Mouse (Mus musculus) heart, embryonic 14.5 days (tissue): ENCODE measurements around the gene Stpg4. TPM values are rescaled to one million over a fixed set of nuclear protein-coding genes. Genes with fewer than 3 reads are reported as not detected.

Experiments
- ATAC-seq: fragments of 200-750 bp; cut with Nextera tagmentation; 2 replicates; pipeline ENCODE4 v1.8.0; 2017; ENCODE audit warnings: low read depth, moderate TSS enrichment; ENCODE audit not compliant: insufficient number of reproducible peaks, insufficient read depth, low FRiP score
- H3K27ac ChIP-seq, 2 experiments: fragments of 200-500 bp in 1 of 2; fragments of 300-500 bp in 1 of 2; sonication (generic) in 1 of 2; replicated peaks in 1 of 2; 2 replicates each; pipeline ENCODE4 v1.5.1; 2012 to 2014; ENCODE audit warnings: low read depth in 2 of 2, low read length in 2 of 2, control low read depth in 1 of 2, mild to moderate bottlenecking in 1 of 2, mixed read lengths in 1 of 2; ENCODE audit not compliant: control insufficient read depth in 1 of 2, insufficient read depth in 1 of 2
- H3K27me3 ChIP-seq: fragments of 300-500 bp; sonication (generic); 2 replicates; pipeline ENCODE4 v1.6.1; 2014; ENCODE audit warnings: mild to moderate bottlenecking, low read length, control low read depth; ENCODE audit not compliant: control insufficient read depth, insufficient read depth
- H3K36me3 ChIP-seq: fragments of 300-500 bp; sonication (generic); 2 replicates; pipeline ENCODE4 v1.6.1; 2014; ENCODE audit warnings: mild to moderate bottlenecking, control low read depth, low read length, mixed read lengths; ENCODE audit not compliant: control insufficient read depth, insufficient read depth
- H3K4me1 ChIP-seq, 2 experiments: fragments of 200-500 bp in 1 of 2; fragments of 300-500 bp in 1 of 2; sonication (generic) in 1 of 2; 2 replicates each; pipeline ENCODE4 v1.6.1; 2012 to 2014; ENCODE audit warnings: low read length in 2 of 2, control low read depth in 1 of 2, mixed read lengths in 1 of 2; ENCODE audit not compliant: control insufficient read depth in 2 of 2, insufficient read depth in 2 of 2
- H3K4me2 ChIP-seq: fragments of 300-500 bp; sonication (generic); 2 replicates; pipeline ENCODE4 v1.6.1; 2014; ENCODE audit warnings: mild to moderate bottlenecking, low read length
- H3K4me3 ChIP-seq, 2 experiments: fragments of 200-500 bp in 1 of 2; fragments of 300-500 bp in 1 of 2; sonication (generic) in 1 of 2; 2 replicates each; pipeline ENCODE4 v1.5.1; 2012 to 2014; ENCODE audit warnings: low read length in 2 of 2, mild to moderate bottlenecking in 2 of 2, control low read depth in 1 of 2, low read depth in 1 of 2, moderate library complexity in 1 of 2; ENCODE audit not compliant: control insufficient read depth in 1 of 2, insufficient read depth in 1 of 2
- H3K9ac ChIP-seq: fragments of 300-500 bp; sonication (generic); 2 replicates; pipeline ENCODE4 v1.6.1; 2014; ENCODE audit warnings: mild to moderate bottlenecking, low read length
- H3K9me3 ChIP-seq: fragments of 300-500 bp; sonication (generic); 2 replicates; pipeline ENCODE4 v1.6.1; 2016; ENCODE audit warnings: low read length, control low read depth; ENCODE audit not compliant: control insufficient read depth
- WGBS: fragments of 180-500 bp; shearing (Covaris S2); extraction: QIAGEN DNeasy Blood & Tissue Kit; methylation state at CpG from one replicate; pipeline ENCODE4 v1.1.7; 2014; 5-methylcytosine and 5-hydroxymethylcytosine counted together
- polyA plus RNA-seq: library from polyadenylated mRNA; unstranded; fragments of >200 nt; fragmentation: Nextera tagmentation; extraction: Ambion mirVana; gene quantifications from 2 replicates; pipeline ENCODE4 v1.2.1, GENCODE M21; 2014

Gene Stpg4
- polyA plus RNA-seq, 1 experiment from 2014 or later: not detected

GRCm38 (mm10) chr17:87397088-87397487 lies 30.5 kb downstream of the Stpg4 start:
- H3K4me2 ChIP-seq: no peak overlapping the region
- H3K36me3 ChIP-seq: no peaks in the 10 kb centered on the region
- H3K27me3 ChIP-seq: no peaks in the 10 kb centered on the region
- H3K9ac ChIP-seq: no peak overlapping the region
- H3K4me1 ChIP-seq: no peaks in the 10 kb centered on the region; a peak in 1 of 4 replicates
- ATAC-seq: no peak
- WGBS: 82% methylated on average over 11 of the region's 11 CpGs
- H3K4me3 ChIP-seq: no peak overlapping the region
- H3K27ac ChIP-seq: no peak overlapping the region
- H3K9me3 ChIP-seq: no peaks in the 10 kb centered on the region

GRCm38 (mm10) chr17:87391242-87391641 lies 36.3 kb downstream of the Stpg4 start:
- no peak overlapping the region for H3K4me3 ChIP-seq
- no peak for ATAC-seq
- H3K27ac ChIP-seq: peak overlapping the region; percentile 39 to 63; a peak in 3 of 4 replicates
- no peak overlapping the region for H3K4me2 ChIP-seq
- H3K36me3 ChIP-seq: no peaks in the 10 kb centered on the region
- WGBS: 56% methylated on average over 7 of the region's 7 CpGs
- no peak overlapping the region for H3K9ac ChIP-seq
- H3K27me3 ChIP-seq: no peaks in the 10 kb centered on the region
- peaks cover 8 to 10% of the 10 kb centered on the region in 2 experiments for H3K4me1 ChIP-seq
- no peaks in the 10 kb centered on the region for H3K9me3 ChIP-seq

GRCm38 (mm10) chr17:87387068-87387467 lies 40.5 kb downstream of the Stpg4 start:
- no peak overlapping the region for H3K9ac ChIP-seq
- ATAC-seq: 0 out of 2 replicates have a peak, but pooled peaks have one; percentile 32
- 6% methylated on average over 4 of the region's 5 CpGs for WGBS
- no peak overlapping the region for H3K4me2 ChIP-seq
- no peaks in the 10 kb centered on the region; the same call in 1 of the 2 replicates for H3K27me3 ChIP-seq
- no peaks in the 10 kb centered on the region for H3K9me3 ChIP-seq
- no peak overlapping the region for H3K4me3 ChIP-seq
- no peaks in the 10 kb centered on the region for H3K36me3 ChIP-seq
- no peak overlapping the region for H3K27ac ChIP-seq
- peaks cover 8 to 10% of the 10 kb centered on the region in 2 experiments for H3K4me1 ChIP-seq

- Histone ChIP-seq H3K36me3 (no peaks in the 10 kb centered on the region), H3K9ac (no peak overlapping the region), H3K4me3 (no peak overlapping the region), H3K27me3 (no peaks in the 10 kb centered on the region; the same call in 1 of the 2 replicates), H3K4me2 (no peak overlapping the region), H3K9me3 (no peaks in the 10 kb centered on the region), H3K27ac (no peak overlapping the region), H3K4me1 (peaks cover 2 to 10% of the 10 kb centered on the region in 2 experiments; a peak in 2 of 4 replicates)
- WGBS: 76% methylated on average over 3 of the region's 3 CpGs
- no peak for ATAC-seq
Observed at GRCm38 (mm10) chr17:87385835-87386234, 41.7 kb downstream of the Stpg4 start.

GRCm38 (mm10) chr17:87380681-87381080 lies 46.9 kb downstream of the Stpg4 start:
- Histone ChIP-seq H3K4me2 (no peak overlapping the region), H3K4me3 (no peak overlapping the region), H3K27me3 (no peaks in the 10 kb centered on the region; the same call in 1 of the 2 replicates), H3K9ac (no peak overlapping the region), H3K27ac (no peak overlapping the region), H3K4me1 (peaks cover 26 to 32% of the 10 kb centered on the region in 2 experiments), H3K36me3 (no peaks in the 10 kb centered on the region), H3K9me3 (no peaks in the 10 kb centered on the region)
- ATAC-seq: no peak
- WGBS: 96% methylated on average over 9 of the region's 9 CpGs

- no peaks in the 10 kb centered on the region; the same call in 1 of the 2 replicates for H3K27me3 ChIP-seq
- H3K9ac ChIP-seq: no peak overlapping the region
- H3K4me3 ChIP-seq: no peak overlapping the region
- H3K27ac ChIP-seq: no peak overlapping the region
- peaks cover 27 to 34% of the 10 kb centered on the region in 2 experiments for H3K4me1 ChIP-seq
- no peak for ATAC-seq
- H3K4me2 ChIP-seq: no peak overlapping the region
- no peaks in the 10 kb centered on the region for H3K9me3 ChIP-seq
- WGBS: 48% methylated on average over 10 of the region's 10 CpGs
- no peaks in the 10 kb centered on the region for H3K36me3 ChIP-seq
Observed at GRCm38 (mm10) chr17:87379821-87380220, 47.7 kb downstream of the Stpg4 start.

- no peak overlapping the region for H3K9ac ChIP-seq
- H3K4me2 ChIP-seq: no peak overlapping the region
- no peaks in the 10 kb centered on the region for H3K27me3 ChIP-seq
- ATAC-seq: no peak
- peaks cover 27 to 34% of the 10 kb centered on the region in 2 experiments for H3K4me1 ChIP-seq
- H3K9me3 ChIP-seq: no peaks in the 10 kb centered on the region
- 82% methylated on average over 11 of the region's 11 CpGs for WGBS
- H3K36me3 ChIP-seq: no peaks in the 10 kb centered on the region
- no peak overlapping the region for H3K4me3 ChIP-seq
- no peak overlapping the region for H3K27ac ChIP-seq
Observed at GRCm38 (mm10) chr17:87379160-87379624, 48.3 kb downstream of the Stpg4 start.
